Mouse (Mus musculus) limb, embryonic 13.5 days (tissue): ENCODE measurements around the gene Lyzl4. TPM values are rescaled to one million over a fixed set of nuclear protein-coding genes. Genes with fewer than 3 reads are reported as not detected.

Experiments used
- ATAC-seq: fragments of 200-750 bp; cut with Nextera tagmentation; 2 replicates; pipeline ENCODE4 v1.8.0; 2017; ENCODE audit warnings: low read depth, moderate number of reproducible peaks, moderate TSS enrichment; ENCODE audit not compliant: low FRiP score
- H3K27ac ChIP-seq: fragments of 300-500 bp; sonication (generic); 2 replicates; pipeline ENCODE4 v1.5.1; 2015; ENCODE audit warnings: inconsistent platforms, mild to moderate bottlenecking, moderate library complexity
- H3K27me3 ChIP-seq: fragments of 300-500 bp; sonication (generic); 2 replicates; pipeline ENCODE4 v1.6.1; 2015; ENCODE audit warnings: mild to moderate bottlenecking, inconsistent platforms
- H3K36me3 ChIP-seq: fragments of 300-500 bp; sonication (generic); 2 replicates; pipeline ENCODE4 v1.6.1; 2015; ENCODE audit warnings: inconsistent platforms, mild to moderate bottlenecking, moderate library complexity
- H3K4me1 ChIP-seq: fragments of 300-500 bp; sonication (generic); 2 replicates; pipeline ENCODE4 v1.6.1; 2015; ENCODE audit warnings: inconsistent platforms
- H3K4me2 ChIP-seq: fragments of 300-500 bp; sonication (generic); replicated peaks from 2 replicates; pipeline ENCODE4 v1.6.1; 2015; ENCODE audit warnings: inconsistent platforms, mild to moderate bottlenecking, moderate library complexity
- H3K4me3 ChIP-seq: fragments of 300-500 bp; sonication (generic); 2 replicates; pipeline ENCODE4 v1.5.1; 2015; ENCODE audit warnings: moderate library complexity, mild to moderate bottlenecking, inconsistent platforms
- H3K9ac ChIP-seq: fragments of 300-500 bp; sonication (generic); 2 replicates; pipeline ENCODE4 v1.6.1; 2015; ENCODE audit warnings: mild to moderate bottlenecking, inconsistent platforms
- H3K9me3 ChIP-seq: fragments of 300-500 bp; sonication (generic); 2 replicates; pipeline ENCODE4 v1.6.1; 2016; ENCODE audit warnings: inconsistent platforms
- WGBS: fragments of 180-500 bp; shearing (Covaris S2); methylation state at CpG from one replicate; pipeline ENCODE4 v1.1.7; 2015; 5-methylcytosine and 5-hydroxymethylcytosine counted together
- polyA plus RNA-seq: library from polyadenylated mRNA; unstranded; fragments of >200 nt; fragmentation: Nextera tagmentation; extraction: Ambion mirVana; gene quantifications from 2 replicates; pipeline ENCODE4 v1.2.1, GENCODE M21; 2015

The Lyzl4 gene
- polyA plus RNA-seq, 1 experiment from 2014 or later: 0.32 TPM

- Histone ChIP-seq H3K4me2 (no peak overlapping the region), H3K27ac (no peak overlapping the region), H3K9me3 (no peaks in the 10 kb centered on the region), H3K36me3 (no peaks in the 10 kb centered on the region), H3K9ac (no peak overlapping the region), H3K27me3 (peaks cover 44% of the 10 kb centered on the region), H3K4me3 (no peak overlapping the region), H3K4me1 (peaks cover 28% of the 10 kb centered on the region)
- no peak for ATAC-seq
- WGBS: 27% methylated on average over 7 of the region's 7 CpGs
Observed at GRCm38 (mm10) chr9:121671300-121671699, 29.4 kb upstream of the Lyzl4 start.

GRCm38 (mm10) chr9:121669348-121669791, 27.5 kb upstream of the Lyzl4 start:
- no peaks in the 10 kb centered on the region for H3K36me3 ChIP-seq
- no peak overlapping the region for H3K27ac ChIP-seq
- peaks cover 52% of the 10 kb centered on the region for H3K27me3 ChIP-seq
- H3K9ac ChIP-seq: peak overlapping the region; percentile 53
- ATAC-seq: peak; percentile 69; the same call in 1 of the 2 replicates
- peaks cover 28% of the 10 kb centered on the region for H3K4me1 ChIP-seq
- under 1% methylated on average over 28 of the region's 28 CpGs for WGBS
- H3K9me3 ChIP-seq: no peaks in the 10 kb centered on the region
- peak overlapping the region; percentile 35 for H3K4me3 ChIP-seq
- peak overlapping the region; percentile 64 for H3K4me2 ChIP-seq

GRCm38 (mm10) chr9:121667822-121668221, 25.9 kb upstream of the Lyzl4 start:
- Histone ChIP-seq H3K4me3 (no peak overlapping the region), H3K27me3 (peaks cover 53% of the 10 kb centered on the region), H3K4me1 (peaks cover 25% of the 10 kb centered on the region), H3K9ac (no peak overlapping the region), H3K9me3 (no peaks in the 10 kb centered on the region), H3K27ac (no peak overlapping the region), H3K4me2 (no peak overlapping the region), H3K36me3 (no peaks in the 10 kb centered on the region)
- no peak for ATAC-seq
- 85% methylated on average over 11 of the region's 11 CpGs for WGBS

GRCm38 (mm10) chr9:121666957-121667630, 25.2 kb upstream of the Lyzl4 start:
- H3K4me1 ChIP-seq: peaks cover 21% of the 10 kb centered on the region
- no peak overlapping the region for H3K27ac ChIP-seq
- H3K4me3 ChIP-seq: no peak overlapping the region
- ATAC-seq: 0 out of 2 replicates have a peak, but pooled peaks have one; percentile 33
- peaks cover 53% of the 10 kb centered on the region for H3K27me3 ChIP-seq
- no peaks in the 10 kb centered on the region for H3K9me3 ChIP-seq
- H3K9ac ChIP-seq: peak overlapping the region; percentile 43; the same call in 1 of the 2 replicates
- WGBS: 67% methylated on average over 16 of the region's 16 CpGs
- H3K4me2 ChIP-seq: no peak overlapping the region
- no peaks in the 10 kb centered on the region for H3K36me3 ChIP-seq

GRCm38 (mm10) chr9:121664104-121664503, 22.2 kb upstream of the Lyzl4 start:
- H3K36me3 ChIP-seq: no peaks in the 10 kb centered on the region
- no peak overlapping the region for H3K27ac ChIP-seq
- no peak overlapping the region for H3K4me2 ChIP-seq
- H3K4me1 ChIP-seq: peaks cover 10% of the 10 kb centered on the region
- no peaks in the 10 kb centered on the region for H3K9me3 ChIP-seq
- no peak for ATAC-seq
- 81% methylated on average over 5 of the region's 5 CpGs for WGBS
- peaks cover 32% of the 10 kb centered on the region for H3K27me3 ChIP-seq
- H3K9ac ChIP-seq: no peak overlapping the region
- H3K4me3 ChIP-seq: no peak overlapping the region

GRCm38 (mm10) chr9:121663467-121663866, 21.6 kb upstream of the Lyzl4 start:
- no peaks in the 10 kb centered on the region for H3K9me3 ChIP-seq
- no peak overlapping the region for H3K4me3 ChIP-seq
- H3K4me1 ChIP-seq: peaks cover 7% of the 10 kb centered on the region; the same call in 1 of the 2 replicates
- no peak overlapping the region for H3K27ac ChIP-seq
- H3K27me3 ChIP-seq: peaks cover 25% of the 10 kb centered on the region
- H3K9ac ChIP-seq: no peak overlapping the region
- no peak overlapping the region for H3K4me2 ChIP-seq
- no peak for ATAC-seq
- no peaks in the 10 kb centered on the region for H3K36me3 ChIP-seq
- 71% methylated on average over 6 of the region's 6 CpGs for WGBS

- Histone ChIP-seq H3K9ac (no peak overlapping the region), H3K4me2 (no peak overlapping the region), H3K27me3 (peaks cover 15% of the 10 kb centered on the region), H3K9me3 (no peaks in the 10 kb centered on the region), H3K4me1 (peaks cover 18% of the 10 kb centered on the region), H3K4me3 (no peak overlapping the region), H3K27ac (no peak overlapping the region), H3K36me3 (no peaks in the 10 kb centered on the region)
- WGBS: 77% methylated on average over 7 of the region's 7 CpGs
- no peak for ATAC-seq
Observed at GRCm38 (mm10) chr9:121659791-121660190, 17.9 kb upstream of the Lyzl4 start.

GRCm38 (mm10) chr9:121658248-121658647, 16.4 kb upstream of the Lyzl4 start:
- Histone ChIP-seq H3K9ac (no peak overlapping the region), H3K27ac (no peak overlapping the region), H3K36me3 (no peaks in the 10 kb centered on the region), H3K4me3 (no peak overlapping the region), H3K4me2 (no peak overlapping the region), H3K27me3 (peaks cover 12% of the 10 kb centered on the region), H3K9me3 (no peaks in the 10 kb centered on the region), H3K4me1 (peaks cover 18% of the 10 kb centered on the region)
- WGBS: 86% methylated on average over 7 of the region's 7 CpGs
- ATAC-seq: no peak

- WGBS: 27% methylated on average over 13 of the region's 13 CpGs
- peak overlapping the region; percentile 9; the same call in 1 of the 2 replicates for H3K4me2 ChIP-seq
Observed at GRCm38 (mm10) chr9:121657143-121657542, 15.2 kb upstream of the Lyzl4 start.

GRCm38 (mm10) chr9:121656322-121656721, 14.4 kb upstream of the Lyzl4 start:
- no peak for ATAC-seq
- WGBS: 75% methylated on average over 5 of the region's 5 CpGs
- no peak overlapping the region for H3K4me3 ChIP-seq
- no peak overlapping the region for H3K9ac ChIP-seq
- H3K4me2 ChIP-seq: no peak overlapping the region
- H3K4me1 ChIP-seq: peaks cover 18% of the 10 kb centered on the region
- H3K9me3 ChIP-seq: no peaks in the 10 kb centered on the region
- no peaks in the 10 kb centered on the region for H3K36me3 ChIP-seq
- H3K27me3 ChIP-seq: peaks cover 12% of the 10 kb centered on the region
- no peak overlapping the region for H3K27ac ChIP-seq

More at GRCm38 (mm10) chr9:121657143-121657542, 15.2 kb upstream of the Lyzl4 start:
- no peaks in the 10 kb centered on the region for H3K9me3 ChIP-seq
- H3K4me3 ChIP-seq: no peak overlapping the region
- no peaks in the 10 kb centered on the region for H3K36me3 ChIP-seq
- no peak overlapping the region for H3K27ac ChIP-seq
- ATAC-seq: no peak
- peaks cover 12% of the 10 kb centered on the region for H3K27me3 ChIP-seq
- H3K9ac ChIP-seq: no peak overlapping the region
- H3K4me1 ChIP-seq: peaks cover 18% of the 10 kb centered on the region

- Histone ChIP-seq H3K4me3 (no peak overlapping the region), H3K9me3 (no peaks in the 10 kb centered on the region), H3K27ac (no peak overlapping the region), H3K27me3 (peaks cover 12% of the 10 kb centered on the region), H3K36me3 (no peaks in the 10 kb centered on the region), H3K4me1 (peaks cover 18% of the 10 kb centered on the region), H3K9ac (no peak overlapping the region), H3K4me2 (no peak overlapping the region)
- no peak for ATAC-seq
- WGBS: 84% methylated on average over 10 of the region's 10 CpGs
Observed at GRCm38 (mm10) chr9:121653668-121654067, 11.8 kb upstream of the Lyzl4 start.

GRCm38 (mm10) chr9:121647026-121647425, 5.1 kb upstream of the Lyzl4 start:
- Histone ChIP-seq H3K4me2 (no peak overlapping the region), H3K27me3 (peaks cover 43% of the 10 kb centered on the region), H3K4me1 (peaks cover 14% of the 10 kb centered on the region), H3K36me3 (no peaks in the 10 kb centered on the region), H3K9me3 (no peaks in the 10 kb centered on the region), H3K27ac (no peak overlapping the region), H3K9ac (no peak overlapping the region), H3K4me3 (no peak overlapping the region)
- ATAC-seq: no peak
- WGBS: 75% methylated on average over 7 of the region's 7 CpGs

GRCm38 (mm10) chr9:121644855-121645254, 3.0 kb upstream of the Lyzl4 start:
- Histone ChIP-seq H3K27ac (no peak overlapping the region), H3K36me3 (no peaks in the 10 kb centered on the region), H3K4me2 (no peak overlapping the region), H3K9ac (no peak overlapping the region), H3K9me3 (no peaks in the 10 kb centered on the region), H3K27me3 (peaks cover 64% of the 10 kb centered on the region), H3K4me3 (no peak overlapping the region), H3K4me1 (peaks cover 22% of the 10 kb centered on the region)
- ATAC-seq: no peak
- WGBS: 31% methylated on average over 3 of the region's 3 CpGs
